Mouse (Mus musculus) liver, adult 2 months (tissue): ENCODE measurements around the gene Nrxn2.

Experiments
- CTCF ChIP-seq: fragments of 200-500 bp; IDR thresholded peaks from 2 replicates; pipeline ENCODE4 v1.5.1; 2011; ENCODE audit warnings: low read depth, low read length, control low read depth
- POLR2A ChIP-seq: fragments of 200-500 bp; IDR thresholded peaks from 2 replicates; pipeline ENCODE4 v1.6.1; 2011; ENCODE audit warnings: low read length, control low read depth; ENCODE audit not compliant: insufficient read depth; ENCODE audit errors: extremely low read depth

DNA sequence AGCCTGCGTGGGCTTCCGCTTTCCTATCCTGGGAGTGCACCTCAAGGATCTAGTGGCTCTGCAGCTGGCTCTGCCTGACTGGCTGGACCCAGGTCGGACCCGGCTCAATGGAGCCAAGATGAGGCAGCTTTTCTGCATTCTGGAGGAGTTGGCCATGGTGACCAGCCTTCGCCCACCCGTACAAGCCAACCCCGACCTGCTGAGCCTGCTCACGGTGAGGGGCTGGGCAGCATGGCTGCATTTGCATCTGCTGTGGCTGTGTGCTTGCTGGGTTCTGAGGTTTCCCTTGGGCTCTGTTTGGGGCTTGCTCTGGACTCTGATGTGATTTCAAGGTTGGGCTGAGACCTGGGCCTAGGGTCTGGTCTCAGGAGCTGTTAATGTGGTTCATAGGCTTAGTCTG lies 11.4 kb upstream of the Nrxn2 start:
- TF ChIP-seq CTCF (no peak), POLR2A (no peak)
